Mouse (Mus musculus): Measurements from ENCODE around the gene Lmo2.

- TF ChIP-seq CTCF (IDR thresholded peaks at IDR 0.05; ENCODE audit: low read depth, low read length) (no peak), TAL1 (conservative IDR thresholded peaks at IDR 0.05; ENCODE audit: low read depth, low read length) (no peak), GATA2 (IDR thresholded peaks at IDR 0.05; ENCODE audit: borderline replicate concordance, low read depth, low read length) (no peak)
Measured at GRCm38 (mm10) chr2:103932025-103932424, 25.8 kb upstream of the Lmo2 start.

Data from G1E (cell line).